In genomic region chr19:41290952-41291619, GRCm38 (mm10) we compare ENCODE assay signal across 11 mouse cellular contexts. TPM values are rescaled to one million over a fixed set of nuclear protein-coding genes. Genes with fewer than 3 reads are reported as not detected.
DNase-seq lines count a peak whose midpoint lies in the region; ATAC-seq and TF ChIP-seq lines count a peak whose summit lies in the region.
"Had no signal": no experiment of that assay in that cellular context is flagged by ENCODE, and none has a peak within 500 bp of the region (broad histone marks: within the 10 kb centered on the region; RNA-seq: fewer than 3 reads in every experiment).

No protein-coding gene starts in this region.

- H3K27ac ChIP-seq in gastrocnemius, adult 2 months, result no peak overlapping the region
- no peak overlapping the region for H3K27ac ChIP-seq in testis, adult 2 months (ENCODE audit: control insufficient read depth, insufficient read depth, low read depth, low read length)
- H3K27ac ChIP-seq: liver, embryonic 15.5 days had no signal

- peaks cover under 1% of the 10 kb centered on the region; the same call in 1 of the 2 replicates for H3K4me1 ChIP-seq in testis, adult 2 months (ENCODE audit: control insufficient read depth, insufficient read depth, low read length)
- H3K4me1 ChIP-seq: liver, embryonic 15.5 days had no signal

- intact Hi-C loops in gastrocnemius, adult 2 months (cut with DNase I), result no loop called here
- intact Hi-C loops in left cerebral cortex, postnatal 36 days (cut with DNase I), result no loop called here

- peak; percentile 67 for ATAC-seq in granulocyte monocyte progenitor cell, adult 5-6 weeks (replicated peaks; ENCODE audit: poor library complexity, severe bottlenecking)

- H3K4me3 ChIP-seq in gastrocnemius, adult 2 months, result no peak overlapping the region
- H3K4me3 ChIP-seq in testis, adult 2 months (ENCODE audit: control insufficient read depth, low read depth, low read length), result no peak overlapping the region
- H3K4me3 ChIP-seq: liver, embryonic 15.5 days; myocyte had no signal

- TF ChIP-seq CTCF in gastrocnemius, adult 2 months (IDR thresholded peaks at IDR 0.05), result peak; percentile 60
- TF ChIP-seq CTCF in testis, adult 2 months (IDR thresholded peaks at IDR 0.05; ENCODE audit: control insufficient read depth, insufficient read depth, insufficient replicate concordance, low read depth, low read length), result peak; percentile 34; the same call in 1 of the 2 replicates

- no peak for TF ChIP-seq POLR2A in testis, adult 2 months (IDR thresholded peaks at IDR 0.05; ENCODE audit: control insufficient read depth, low read depth, low read length)

- no peaks in the 10 kb centered on the region for H3K27me3 ChIP-seq in testis, adult 2 months (ENCODE audit: control insufficient read depth, insufficient read depth, low read length)
- H3K27me3 ChIP-seq: liver, embryonic 15.5 days had no signal

- H3K36me3 ChIP-seq in testis, adult 2 months (ENCODE audit: control insufficient read depth, insufficient read depth, low read length), result no peaks in the 10 kb centered on the region

- DNase-seq in gastrocnemius, adult 2 months, result no peak
- DNase-seq in gastrocnemius, postnatal 4 days (ENCODE audit: low spot score in 2 of 2), result no peak
- no peak for DNase-seq in testis, postnatal 14 days (ENCODE audit: low spot score)
- DNase-seq in thymus, postnatal 25 days, result peak; percentile 20
- DNase-seq in left cerebral cortex, postnatal 36 days (ENCODE audit: low spot score in 2 of 2), result no peak
- DNase-seq in kidney, adult 11 months, result no peak
- DNase-seq: cerebellum, adult 11 months had no signal

RNA-seq across cellular contexts. Expression of gene Tm9sf3, which starts 27.3 kb away (rescaled TPM):
- 10 to 100 TPM; 63.3 to 68.4 TPM for total RNA-seq in gastrocnemius, adult 2 months (2021)
- total RNA-seq in gastrocnemius, postnatal 4 days (2021), result 100 to 1,000 TPM; 115 to 127 TPM
- polyA plus RNA-seq in testis, adult 2 months (2012; rRNA removed), result 29.6 and 40.4 TPM in 2 replicates
- 133 TPM in 2 replicates for total RNA-seq in granulocyte monocyte progenitor cell, adult 5-6 weeks (2014; fragmentation: Nextera tagmentation)
- total RNA-seq in granulocyte monocyte progenitor cell, adult 5-6 weeks (2017), result 296 and 339 TPM in 2 replicates
- total RNA-seq in left cerebral cortex, postnatal 36 days (2021), result 100 to 1,000 TPM; 128 to 130 TPM
